Mouse (Mus musculus) left cerebral cortex, adult 2 months (tissue): ENCODE measurements around the gene Spata17. TPM values are rescaled to one million over a fixed set of nuclear protein-coding genes. Genes with fewer than 3 reads are reported as not detected.
"Not testable (repeated sequence)": the region's sequence is repeated elsewhere in the genome, so short reads cannot be mapped to it uniquely, and the experiment has no call there.

Experiments used
- DNase-seq, 2 experiments: peaks; one replicate each; pipeline ENCODE4 v3.0.0; 2021 to 2022; ENCODE audit warnings: low spot score in 2 of 2, mixed read lengths in 1 of 2; ENCODE audit errors: extremely low spot score in 1 of 2
- H3K27ac ChIP-seq: fragments of 200-600 bp; 2 replicates; pipeline ENCODE4 v1.8.1; 2022
- H3K4me3 ChIP-seq: fragments of 200-600 bp; 2 replicates; pipeline ENCODE4 v1.8.1; 2022
- CTCF ChIP-seq: fragments of 200-600 bp; IDR thresholded peaks from 2 replicates; pipeline ENCODE4 v1.8.1; 2022; ENCODE audit warnings: antibody characterized with exemption, mild to moderate bottlenecking, moderate library complexity
- intact Hi-C: fragments of 180-260 bp; cut with DNase I; formaldehyde crosslinking; loops from one replicate; pipeline ENCODE4 v1.15.1; 2025
- total RNA-seq, 2 experiments: library from RNA; stranded (reverse); gene quantifications; 2 replicates each; pipeline ENCODE4 v1.2.3; 2021

Spata17 gene
- total RNA-seq, 2 experiments from 2014 or later, result 0.36 to 0.70 TPM

GRCm38 (mm10) chr1:187155658-187156057, 59.6 kb downstream of the Spata17 start:
- intact Hi-C loops, result no loop called here
- no peak for TF ChIP-seq CTCF
- no peak for DNase-seq
- H3K4me3 ChIP-seq, result no peak overlapping the region
- H3K27ac ChIP-seq, result no peak overlapping the region

GRCm38 (mm10) chr1:187153681-187154080, 61.6 kb downstream of the Spata17 start:
- no peak overlapping the region for H3K4me3 ChIP-seq
- no peak for TF ChIP-seq CTCF
- no peak overlapping the region for H3K27ac ChIP-seq
- intact Hi-C loops, result no loop called here
- DNase-seq, result no peak

- intact Hi-C loops, result no loop called here
- Histone ChIP-seq H3K27ac (no peak overlapping the region), H3K4me3 (no peak overlapping the region)
- DNase-seq, result no peak
- no peak for TF ChIP-seq CTCF
These were observed 62.7 kb downstream of the Spata17 start for GRCm38 (mm10) chr1:187152571-187152970.

- Histone ChIP-seq H3K27ac (no peak overlapping the region), H3K4me3 (no peak overlapping the region)
- no peak for DNase-seq
- TF ChIP-seq CTCF, result no peak
- intact Hi-C loops, result loop anchor here (10.0 kb wide), 1 partner anchor 1762 kb away; no protein-coding TSS in a partner anchor
These were observed 72.3 kb downstream of the Spata17 start for GRCm38 (mm10) chr1:187142984-187143383.

- TF ChIP-seq CTCF, result peak; percentile 90
- DNase-seq, result peak; percentile 49 to 50
- Histone ChIP-seq H3K27ac (no peak overlapping the region), H3K4me3 (no peak overlapping the region)
- intact Hi-C loops, result loop anchor here (5.0 kb wide), 4 partner anchors 105 to 835 kb away; no protein-coding TSS in a partner anchor
These were observed 77.8 kb downstream of the Spata17 start for GRCm38 (mm10) chr1:187137426-187137825.

- Histone ChIP-seq H3K27ac (no peak overlapping the region), H3K4me3 (no peak overlapping the region)
- no peak for TF ChIP-seq CTCF
- intact Hi-C loops, result loop anchor here (5.0 kb wide), 4 partner anchors 104 to 836 kb away; no protein-coding TSS in a partner anchor
- DNase-seq, result no peak
These were observed 79.4 kb downstream of the Spata17 start for GRCm38 (mm10) chr1:187135887-187136286.

- DNase-seq, result no peak
- no peak for TF ChIP-seq CTCF
- intact Hi-C loops, result no loop called here
- Histone ChIP-seq H3K27ac (no peak overlapping the region), H3K4me3 (no peak overlapping the region)
These were observed 81.4 kb downstream of the Spata17 start for GRCm38 (mm10) chr1:187133841-187134240.

- no peak for TF ChIP-seq CTCF
- intact Hi-C loops, result no loop called here
- H3K4me3 ChIP-seq, result no peak overlapping the region
- no peak for DNase-seq
- no peak overlapping the region for H3K27ac ChIP-seq
These were observed 82.9 kb downstream of the Spata17 start for GRCm38 (mm10) chr1:187132348-187132747.

GRCm38 (mm10) chr1:187127548-187127947, 87.7 kb downstream of the Spata17 start:
- H3K4me3 ChIP-seq, DNase-seq, H3K27ac ChIP-seq, intact Hi-C loops: not testable (repeated sequence)

GRCm38 (mm10) chr1:187125733-187126132, 89.5 kb downstream of the Spata17 start:
- peak overlapping the region; percentile 53; the same call in 1 of the 2 replicates for H3K27ac ChIP-seq
- intact Hi-C loops, result no loop called here
- TF ChIP-seq CTCF, result no peak
- 0 out of 2 replicates have a peak overlapping the region, but pooled peaks have one; percentile 5 for H3K4me3 ChIP-seq
- DNase-seq, result no peak

- intact Hi-C loops, result no loop called here
- DNase-seq, result no peak
- TF ChIP-seq CTCF, result no peak
- Histone ChIP-seq H3K4me3 (no peak overlapping the region), H3K27ac (peak overlapping the region; percentile 53; the same call in 1 of the 2 replicates)
These were observed 90.3 kb downstream of the Spata17 start for GRCm38 (mm10) chr1:187124967-187125366.

- no peak for TF ChIP-seq CTCF
- peak; percentile 19 to 27 for DNase-seq
- 0 out of 2 replicates have a peak overlapping the region, but pooled peaks have one; percentile 12 for H3K27ac ChIP-seq
- intact Hi-C loops, result loop anchor here (2.0 kb wide), 1 partner anchor 18 kb away; no protein-coding TSS in a partner anchor
- H3K4me3 ChIP-seq, result no peak overlapping the region
These were observed 96.0 kb downstream of the Spata17 start for GRCm38 (mm10) chr1:187119300-187119699.

GRCm38 (mm10) chr1:187118108-187118507, 97.2 kb downstream of the Spata17 start:
- DNase-seq, result no peak
- Histone ChIP-seq H3K4me3 (no peak overlapping the region), H3K27ac (no peak overlapping the region)
- intact Hi-C loops, result loop anchor here (2.0 kb wide), 1 partner anchor 17 kb away; no protein-coding TSS in a partner anchor
- no peak for TF ChIP-seq CTCF
